Mouse (Mus musculus) activated CD4-positive, CD25-positive, alpha-beta regulatory T cell, adult 4 months (primary cell): ENCODE measurements around the gene Parp9. TPM values are rescaled to one million over a fixed set of nuclear protein-coding genes. Genes with fewer than 3 reads are reported as not detected.
"Not testable (repeated sequence)": the region's sequence is repeated elsewhere in the genome, so short reads cannot be mapped to it uniquely, and the experiment has no call there.

Experiments used
- ATAC-seq: one replicate; pipeline ENCODE4 v1.8.0; 2017
- polyA plus RNA-seq, 2 experiments: library from polyadenylated mRNA; unstranded; fragments of 100-300 nt; shearing (Covaris generic); gene quantifications; one replicate each; pipeline ENCODE4 v1.2.1; 2017

Gene Parp9
- polyA plus RNA-seq, 2 experiments from 2014 or later, result 83.1 to 86.9 TPM

DNA sequence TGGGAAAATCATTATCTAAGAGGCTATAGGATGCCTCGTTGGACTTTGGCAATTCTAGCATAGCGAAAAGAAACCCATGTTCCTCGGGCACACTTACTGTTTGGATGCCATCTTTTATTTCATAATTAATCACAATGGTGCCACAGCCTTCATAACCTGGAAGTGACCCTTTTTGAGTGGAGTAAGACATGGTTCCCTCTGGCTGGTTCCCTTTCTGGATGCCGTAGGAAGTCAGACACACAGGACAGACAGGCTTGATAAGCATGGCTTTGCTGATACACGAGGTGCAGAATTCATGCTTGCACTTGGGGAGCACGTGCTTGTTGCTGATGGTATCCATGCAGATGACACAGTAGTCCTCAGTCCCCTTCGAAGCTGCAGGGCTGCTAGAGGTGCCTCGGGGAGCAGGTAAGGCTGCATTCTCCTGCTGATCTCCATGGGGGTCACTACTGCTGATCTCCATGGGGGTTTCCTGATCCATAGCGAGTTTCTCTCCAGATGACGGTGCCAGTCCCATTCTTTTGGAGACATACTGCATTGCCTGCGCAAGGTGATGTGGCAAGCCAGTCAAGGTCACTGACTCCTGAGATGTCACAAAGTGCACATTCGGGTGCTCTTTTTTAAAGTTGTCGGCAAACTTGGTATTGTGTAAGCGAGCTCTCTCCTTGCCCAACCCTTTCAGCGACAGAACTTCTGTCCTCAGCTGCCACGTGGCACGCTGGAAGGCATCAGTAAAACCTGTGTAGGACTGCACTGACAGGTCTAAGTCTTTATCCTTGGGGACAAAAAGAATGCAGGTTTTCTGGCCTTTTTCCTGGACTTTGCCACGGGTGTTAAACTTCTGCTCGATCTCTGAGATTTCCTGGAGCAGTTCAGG lies 5.9 kb upstream of the Parp9 start:
- no peak for ATAC-seq

DNA sequence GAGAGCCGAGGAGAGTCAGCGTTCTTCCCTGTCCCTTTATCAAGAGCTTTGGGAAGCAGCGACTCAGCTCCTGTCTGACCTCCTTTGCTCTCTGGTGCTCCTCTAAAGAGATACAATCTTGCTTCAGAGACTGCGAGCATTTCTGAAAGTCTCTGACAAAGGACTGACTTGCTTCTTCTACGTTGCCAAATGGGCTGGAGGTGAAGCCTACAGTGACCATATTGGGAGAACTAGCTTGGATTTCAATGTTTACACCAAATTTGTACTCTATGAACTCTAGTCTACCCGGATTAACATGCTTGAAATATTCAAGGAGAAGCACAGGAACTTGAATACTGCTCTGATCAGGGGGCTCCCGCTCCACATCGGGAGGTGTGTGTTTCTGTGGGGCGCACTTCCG lies 5.1 kb upstream of the Parp9 start:
- no peak for ATAC-seq

DNA sequence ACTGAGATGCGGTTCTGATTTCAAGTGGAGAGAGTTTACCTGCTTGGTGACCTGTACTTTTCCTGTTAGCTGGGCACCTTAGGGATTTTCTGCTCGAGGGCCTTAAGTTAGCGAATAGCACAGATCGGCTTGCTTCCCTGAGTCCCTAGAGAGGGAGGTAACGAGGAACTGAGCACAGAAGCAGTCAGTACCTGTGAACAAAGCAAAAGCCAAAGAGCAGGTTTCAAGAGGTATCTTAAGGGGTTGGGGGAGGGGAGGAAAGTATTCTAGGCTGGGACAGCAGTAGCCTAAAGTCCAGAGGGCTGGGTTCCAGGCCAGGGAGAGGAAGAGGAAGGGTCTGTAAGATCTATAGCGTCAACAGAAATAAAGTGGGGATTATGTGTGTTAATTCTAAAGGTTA lies 991 bp downstream of the Parp9 start:
- ATAC-seq, result peak; percentile 3

DNA sequence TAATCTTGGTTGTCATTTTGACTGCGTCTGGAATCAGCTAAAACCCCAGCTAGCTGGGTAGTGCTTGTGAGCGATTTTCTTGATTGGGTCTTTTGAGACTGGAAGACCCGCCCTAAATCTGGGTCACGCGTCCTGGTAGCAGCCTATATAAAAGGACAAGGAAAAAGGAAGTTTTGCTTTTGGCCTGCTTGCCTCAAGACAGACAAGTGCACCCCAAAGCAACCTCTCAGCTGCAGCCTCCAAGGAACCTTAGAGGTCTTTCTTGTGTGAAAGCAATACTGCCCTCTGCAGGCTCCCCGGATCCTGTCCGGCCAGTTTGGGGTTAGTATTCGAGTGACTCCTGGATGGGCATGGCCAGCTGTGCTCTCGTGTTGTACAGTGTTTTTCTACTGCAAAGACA lies 1.4 kb downstream of the Parp9 start:
- ATAC-seq, result peak; percentile 81

DNA sequence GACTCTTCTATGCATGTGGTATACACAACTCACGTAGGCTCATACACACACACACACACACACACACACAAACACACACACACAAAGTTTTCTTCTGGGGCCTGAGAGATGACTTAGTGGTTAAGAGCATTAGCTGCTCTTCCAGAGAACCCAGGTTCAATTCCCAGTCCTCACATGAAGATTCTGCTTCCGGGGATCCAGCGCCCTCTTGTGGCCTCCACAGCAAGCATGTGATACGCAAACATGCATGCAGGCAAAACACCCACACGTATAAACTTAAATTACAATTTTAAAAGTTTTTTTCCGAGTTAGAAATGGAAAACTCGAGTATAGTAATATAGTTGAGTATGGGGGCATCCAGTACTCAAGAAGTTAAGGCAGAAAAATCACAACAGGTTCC lies 3.1 kb downstream of the Parp9 start:
- ATAC-seq, result no peak

DNA sequence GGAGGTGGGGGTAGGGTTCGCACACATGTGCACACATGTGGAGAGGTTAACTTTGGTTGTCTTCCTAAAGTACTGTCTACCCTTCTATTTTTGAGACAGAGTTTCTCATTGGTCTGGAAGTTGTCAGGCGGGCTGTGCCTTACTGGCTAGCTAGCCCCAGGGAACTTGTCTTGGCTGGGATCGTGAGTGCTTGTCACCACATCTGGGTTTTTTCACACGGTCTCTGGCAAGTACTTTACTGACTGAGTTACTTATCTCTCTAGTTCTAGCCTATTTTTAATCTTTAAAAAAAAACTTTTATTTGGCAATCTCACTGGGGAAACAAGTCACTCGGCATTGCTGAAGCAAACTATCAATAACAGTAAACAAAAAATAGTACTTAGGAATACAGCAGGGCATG lies 11.0 kb downstream of the Parp9 start:
- ATAC-seq, result no peak

DNA sequence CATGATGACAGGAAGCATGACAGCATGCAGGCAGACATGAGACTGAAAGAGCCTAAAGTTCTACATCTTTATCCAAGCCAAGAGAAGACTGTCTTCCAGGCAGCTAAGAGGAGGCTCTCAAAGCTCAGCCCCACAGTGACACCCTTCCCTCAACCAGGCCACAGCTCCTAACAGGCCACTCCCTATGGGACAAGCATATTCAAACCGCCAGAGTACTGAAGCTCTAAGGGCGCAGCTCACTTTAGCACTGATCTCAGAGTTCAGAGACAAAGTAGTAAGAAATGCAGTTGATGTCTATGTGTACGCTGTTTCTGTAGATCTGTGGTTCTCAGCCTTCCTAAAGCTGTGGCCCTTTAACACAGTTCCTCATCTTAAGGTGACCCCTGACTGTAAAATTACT lies 12.9 kb downstream of the Parp9 start:
- no peak for ATAC-seq

DNA sequence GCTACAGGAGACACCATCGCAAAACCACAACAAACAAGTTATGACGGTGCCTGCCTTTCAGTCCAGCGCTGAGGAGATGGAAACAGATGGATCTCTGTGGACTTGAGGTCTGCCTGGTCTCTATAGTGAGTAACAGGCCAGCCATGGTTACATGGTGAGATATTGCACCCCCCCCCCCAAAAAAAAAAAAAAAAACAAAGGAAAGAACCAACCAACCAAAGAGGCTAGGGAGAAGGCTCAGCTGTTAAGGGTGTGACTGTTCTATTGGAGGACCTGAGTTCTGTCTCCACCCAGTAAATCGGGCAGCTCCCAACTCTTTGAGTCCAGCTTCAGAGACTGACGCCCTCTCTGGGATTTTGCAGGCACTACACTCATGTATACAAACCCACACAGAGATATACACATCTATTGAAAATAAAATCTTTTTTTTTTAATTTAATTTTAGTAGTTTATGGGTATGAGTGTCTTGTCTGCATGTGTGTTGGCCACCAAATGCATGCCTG lies 14.4 kb downstream of the Parp9 start:
- ATAC-seq, result no peak

DNA sequence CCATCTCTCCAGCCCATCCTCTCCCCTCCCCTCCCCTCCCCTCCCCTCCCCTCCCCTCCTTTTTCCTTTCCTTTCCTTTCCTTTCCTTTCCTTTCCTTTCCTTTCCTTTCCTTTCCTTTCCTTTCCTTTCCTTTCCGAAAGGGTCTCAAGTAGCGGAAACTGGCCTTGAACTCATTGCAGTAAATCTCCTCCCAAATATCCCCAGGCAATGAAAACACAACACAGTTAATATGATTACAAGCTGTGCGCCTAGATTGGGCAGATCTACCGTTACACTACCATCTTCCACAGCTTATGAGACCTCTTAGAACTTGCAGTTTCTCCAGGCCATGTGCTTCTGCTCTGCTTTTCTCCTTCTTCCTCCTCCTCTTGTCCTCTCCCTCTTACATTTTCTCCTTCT lies 27.7 kb downstream of the Parp9 start:
- ATAC-seq, result not testable (repeated sequence)

DNA sequence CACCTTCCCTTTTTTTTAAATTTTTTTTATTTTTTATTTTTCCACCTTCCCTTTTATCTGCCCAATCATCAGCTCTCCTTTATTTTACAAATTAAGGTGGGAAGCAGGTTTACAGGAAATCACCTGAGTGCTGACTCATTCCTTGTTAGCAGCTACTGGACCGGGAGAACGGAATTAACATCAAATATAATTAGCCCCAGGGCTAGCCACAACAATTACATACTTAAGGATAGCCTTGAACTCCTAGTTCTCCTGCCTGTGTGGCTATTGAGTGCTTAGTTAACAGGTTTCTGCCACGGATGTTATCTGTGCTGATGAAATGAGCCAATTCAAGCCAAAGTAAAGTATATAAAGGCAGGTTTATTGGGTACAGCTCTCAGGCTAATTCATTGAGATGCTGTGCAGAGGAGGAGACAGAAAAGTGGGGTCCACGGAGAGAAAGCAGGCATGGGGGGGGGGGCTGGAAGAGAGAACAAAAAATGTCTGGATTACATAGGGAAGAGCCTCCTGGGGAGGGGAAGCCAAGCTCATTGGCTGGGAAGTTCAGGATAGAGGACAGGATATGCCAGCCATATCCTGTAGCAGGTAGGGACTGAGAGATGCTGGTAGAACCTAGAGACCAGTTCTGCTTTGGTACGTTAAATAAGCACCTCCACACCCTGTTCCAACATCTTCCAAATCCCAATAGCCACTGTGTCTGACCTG lies 28.3 kb downstream of the Parp9 start:
- no peak for ATAC-seq

DNA sequence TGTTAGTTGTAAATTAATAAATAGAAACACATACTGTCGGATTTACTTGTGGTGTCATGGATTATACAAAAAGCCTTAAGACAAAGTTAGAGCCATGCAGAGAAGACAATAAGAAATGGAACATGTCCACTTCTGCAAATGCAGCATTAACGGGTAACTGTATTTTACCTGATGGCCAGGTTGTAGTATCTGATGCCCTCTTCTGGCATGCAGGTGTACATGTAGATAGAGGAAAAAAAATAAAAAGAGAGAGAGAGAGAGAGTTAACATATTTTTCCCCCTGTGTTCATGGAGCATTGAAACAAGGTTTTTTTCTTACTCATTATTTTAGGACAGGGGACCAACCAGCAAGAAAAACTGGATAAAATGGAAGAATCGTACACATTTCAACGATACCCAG lies 29.0 kb downstream of the Parp9 start:
- no peak for ATAC-seq

DNA sequence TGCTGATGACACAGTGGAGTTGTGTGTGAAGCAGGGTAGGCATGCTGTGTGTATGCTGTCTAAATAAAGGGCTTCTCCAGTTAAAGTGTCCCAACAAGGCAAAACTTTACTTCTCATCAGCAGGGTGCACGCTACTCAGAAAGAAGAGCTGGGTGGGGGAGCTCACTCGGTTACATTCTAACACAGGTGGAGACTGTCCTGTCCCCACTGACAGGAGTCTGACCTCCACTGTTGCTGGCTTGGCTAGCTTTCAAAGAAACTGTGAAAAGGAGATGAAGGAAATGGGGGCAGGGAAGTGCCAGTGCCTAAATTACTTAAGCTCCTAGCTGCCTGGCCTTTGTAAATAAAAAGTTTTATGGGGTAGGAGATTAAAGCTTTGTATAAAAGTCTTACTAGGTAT lies 29.9 kb downstream of the Parp9 start:
- no peak for ATAC-seq

DNA sequence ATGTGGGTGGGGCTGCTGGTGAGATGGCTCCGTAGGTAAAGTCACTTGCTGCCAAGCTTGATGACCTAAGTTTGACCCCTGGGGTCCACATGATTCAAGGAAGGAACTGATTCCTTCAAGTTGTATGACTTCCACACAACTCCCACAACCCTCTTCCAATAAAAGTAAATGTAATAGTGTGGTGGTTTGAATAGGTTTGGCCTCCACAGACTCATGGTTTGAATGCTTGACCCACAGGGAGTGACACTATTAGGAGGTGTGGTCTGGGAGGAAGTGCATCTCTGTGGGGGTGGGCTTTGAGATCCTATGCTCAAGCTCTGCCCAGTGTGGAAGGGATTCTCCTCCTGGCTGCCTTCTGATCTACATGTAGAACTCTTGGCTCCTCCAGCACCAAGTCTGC lies 35.8 kb downstream of the Parp9 start:
- no peak for ATAC-seq

DNA sequence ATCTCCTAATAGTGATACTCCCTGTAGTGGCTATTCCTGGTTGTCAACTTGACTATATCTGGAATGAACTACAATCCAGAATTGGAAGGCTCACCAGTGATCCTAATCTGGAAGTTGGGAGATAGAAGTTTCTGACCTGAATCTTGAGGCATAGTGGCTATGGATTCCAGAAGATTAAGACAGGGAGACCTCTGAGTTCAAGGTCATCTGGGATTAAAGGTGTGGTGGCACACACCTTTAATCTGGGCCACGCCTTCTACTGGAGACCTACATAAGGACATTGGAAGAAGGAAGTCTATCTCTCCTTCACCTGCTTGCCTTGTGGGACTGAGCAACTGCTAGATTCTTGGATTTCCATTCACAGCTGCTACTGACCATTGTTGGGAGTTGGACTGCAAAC lies 40.2 kb downstream of the Parp9 start, which contains the start of gene Kpna1:
Gene Kpna1 (plus strand): TSS at position 301 of the 400 bp plus-strand sequence.
- ATAC-seq, result not testable (repeated sequence)

DNA sequence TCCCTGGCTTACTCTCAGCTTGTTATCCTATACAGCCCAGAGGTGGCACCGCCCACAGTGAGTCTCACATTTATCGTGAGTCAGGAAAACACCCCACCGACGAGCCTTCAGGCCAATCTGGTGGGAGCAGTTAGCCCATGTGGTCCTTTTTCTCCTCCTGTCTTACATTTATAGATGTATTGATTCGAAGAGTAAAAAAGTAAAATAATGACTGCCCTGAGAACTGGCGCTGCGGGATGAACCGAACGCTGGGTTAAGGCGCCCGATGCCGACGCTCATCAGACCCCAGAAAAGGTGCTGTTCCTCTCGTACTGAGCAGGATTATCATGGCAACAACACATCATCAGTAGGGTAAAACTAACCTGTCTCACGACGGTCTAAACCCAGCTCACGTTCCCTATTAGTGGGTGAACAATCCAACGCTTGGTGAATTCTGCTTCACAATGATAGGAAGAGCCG lies 43.1 kb downstream of the Parp9 start:
- peak; percentile 53 for ATAC-seq

DNA sequence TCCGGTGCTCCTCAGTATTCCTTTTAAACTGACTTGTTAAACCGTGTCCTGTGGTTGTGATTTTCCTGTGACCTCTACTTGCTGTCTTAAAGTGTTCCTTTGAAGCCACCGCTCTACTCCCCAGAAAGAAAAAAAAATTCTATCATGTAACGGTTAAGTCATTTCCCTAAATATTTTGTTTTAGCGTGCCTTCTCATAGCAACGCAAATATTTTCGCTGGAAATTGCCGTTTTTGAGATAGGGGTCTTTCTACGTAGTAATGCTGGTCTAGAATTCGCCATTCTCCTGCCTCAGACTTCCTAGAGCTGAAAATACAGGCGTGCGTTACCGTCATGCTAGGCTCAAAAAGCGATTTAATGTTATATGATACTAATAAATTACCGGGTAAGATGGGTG lies 44.2 kb downstream of the Parp9 start:
- ATAC-seq, result peak; percentile 0

DNA sequence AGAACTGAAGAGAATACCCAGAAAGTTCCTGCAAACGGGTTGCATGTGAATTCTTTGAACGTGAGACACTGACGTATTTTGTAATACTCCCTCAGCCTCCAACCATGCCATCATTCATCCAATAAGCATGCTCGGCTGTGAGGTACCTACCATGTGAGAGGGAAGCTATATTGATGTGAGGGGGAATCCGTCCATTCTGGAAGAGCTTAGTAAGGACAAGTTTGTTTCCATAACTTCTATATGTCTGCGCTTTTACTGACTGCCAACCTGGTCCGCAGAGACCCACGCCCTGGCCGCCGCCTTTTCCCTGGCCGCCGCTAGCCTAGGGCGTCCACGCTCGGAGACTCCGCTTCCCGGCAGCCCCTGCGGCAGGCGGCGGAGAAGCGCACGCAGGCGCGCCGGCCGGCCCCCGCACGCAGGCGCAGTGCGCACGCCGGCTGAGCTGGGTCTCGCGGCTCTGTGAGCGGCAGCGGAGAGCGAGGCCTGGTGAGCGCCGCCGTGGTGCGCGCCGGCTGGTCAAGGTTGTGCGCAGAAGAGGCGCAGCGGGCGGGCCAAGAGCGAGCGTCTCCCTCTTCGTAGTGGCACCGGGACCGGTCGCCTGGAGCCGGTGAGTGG lies 44.7 kb downstream of the Parp9 start:
- ATAC-seq, result peak; percentile 82

DNA sequence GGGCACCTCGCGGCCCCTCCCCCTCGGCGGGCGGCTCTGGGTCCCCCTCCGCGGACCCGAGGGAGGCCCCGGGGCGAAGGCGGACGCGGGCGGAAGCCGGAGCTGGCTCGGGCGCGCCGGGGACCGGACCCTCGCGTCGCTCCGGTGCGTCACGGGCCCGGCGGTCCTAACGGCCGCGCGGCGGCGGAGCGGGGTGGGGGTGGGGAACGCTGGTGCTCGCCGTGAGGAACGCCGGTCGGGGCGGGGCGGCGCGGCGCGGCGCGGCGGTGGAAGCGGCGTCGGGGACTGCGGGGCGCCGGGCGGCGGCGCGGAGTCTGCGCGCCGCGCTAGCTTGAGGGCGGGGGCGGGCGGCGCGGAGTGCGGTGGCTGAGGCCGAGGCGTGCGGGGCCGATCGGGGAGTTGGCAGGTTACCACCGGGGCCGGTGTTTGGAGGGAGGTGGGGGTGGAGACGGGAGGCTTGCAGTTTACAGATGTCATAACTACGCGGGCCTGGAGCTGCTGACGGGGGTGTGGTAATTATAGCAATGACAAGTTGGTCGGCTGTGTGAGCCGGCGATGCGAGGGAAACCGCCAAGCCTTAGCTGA lies 45.3 kb downstream of the Parp9 start:
- peak; percentile 49 for ATAC-seq

DNA sequence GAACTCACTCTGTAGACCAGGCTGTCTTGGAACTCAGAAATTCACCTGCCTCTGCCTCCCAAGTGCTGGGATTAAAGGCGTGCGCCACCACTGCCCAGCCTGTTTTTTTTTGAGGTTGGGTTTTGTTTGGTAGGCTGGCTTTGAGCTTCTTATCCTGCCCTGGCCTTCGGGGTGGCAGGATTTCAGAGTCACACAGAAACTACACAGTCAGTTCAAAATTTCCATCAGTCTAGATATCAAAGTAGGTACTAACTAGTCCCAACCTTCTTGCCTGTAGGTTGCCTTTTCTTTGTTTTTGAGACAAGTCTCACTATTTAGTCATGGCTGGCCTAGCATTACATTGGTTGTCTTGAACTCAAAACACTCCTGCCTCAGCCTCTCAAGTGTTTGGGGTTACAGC lies 46.2 kb downstream of the Parp9 start:
- no peak for ATAC-seq

DNA sequence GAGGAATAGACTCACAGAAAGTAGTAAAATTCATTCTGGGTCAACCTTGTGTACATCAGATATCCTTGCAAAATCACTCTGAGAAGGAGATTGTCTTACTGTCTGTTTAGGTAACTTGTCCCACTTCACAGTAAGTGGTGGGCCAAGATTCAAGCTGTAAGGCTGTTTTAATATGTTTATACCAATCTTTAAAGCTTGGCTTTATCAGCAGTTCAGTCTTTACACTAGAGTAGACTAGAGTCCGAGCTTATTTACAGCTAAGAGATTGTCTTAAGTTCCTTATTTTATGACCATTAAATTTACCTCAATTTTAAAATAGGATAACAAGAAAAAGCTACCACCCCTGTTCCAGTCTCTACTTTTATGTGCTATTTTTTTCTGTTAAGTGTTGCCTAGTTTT lies 49.7 kb downstream of the Parp9 start:
- ATAC-seq, result no peak

DNA sequence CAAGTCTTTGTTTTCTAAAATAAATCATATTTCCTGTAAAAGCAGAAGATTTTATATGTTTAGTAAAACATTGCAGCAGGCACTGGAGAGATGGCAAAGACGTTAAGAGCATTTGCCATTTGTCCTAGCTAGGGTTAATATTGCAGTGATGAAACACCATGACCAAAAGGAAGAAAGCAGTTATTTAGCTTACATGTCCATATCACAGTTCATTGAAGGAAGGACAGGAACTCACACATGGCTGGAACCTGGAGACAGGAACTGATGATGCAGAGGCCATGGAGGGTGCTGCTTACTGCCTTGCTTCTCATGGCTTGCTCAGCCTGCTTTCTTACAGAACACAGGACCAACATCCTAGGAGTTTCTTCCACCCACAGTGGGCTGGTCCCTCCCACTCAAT lies 54.1 kb downstream of the Parp9 start:
- no peak for ATAC-seq

DNA sequence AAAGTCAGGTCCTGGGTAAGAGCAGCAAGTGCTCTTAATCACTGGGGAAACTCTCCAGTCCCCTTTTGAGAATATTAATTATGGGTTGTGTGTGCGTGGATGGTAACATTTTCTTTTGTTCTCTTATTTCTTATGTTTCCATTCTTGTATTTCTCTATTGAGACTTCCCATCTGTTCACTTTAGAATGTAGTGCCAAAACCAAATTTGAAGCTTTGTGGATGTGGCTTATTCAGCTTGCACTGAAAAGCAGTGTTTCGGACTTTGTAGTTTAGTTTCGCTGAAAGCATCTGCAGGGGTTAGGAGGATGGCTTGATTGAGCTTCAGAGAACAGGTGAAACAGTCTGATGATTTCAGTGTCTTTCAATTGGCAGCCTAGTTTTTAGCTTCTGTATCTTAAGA lies 55.0 kb downstream of the Parp9 start:
- ATAC-seq, result no peak

DNA sequence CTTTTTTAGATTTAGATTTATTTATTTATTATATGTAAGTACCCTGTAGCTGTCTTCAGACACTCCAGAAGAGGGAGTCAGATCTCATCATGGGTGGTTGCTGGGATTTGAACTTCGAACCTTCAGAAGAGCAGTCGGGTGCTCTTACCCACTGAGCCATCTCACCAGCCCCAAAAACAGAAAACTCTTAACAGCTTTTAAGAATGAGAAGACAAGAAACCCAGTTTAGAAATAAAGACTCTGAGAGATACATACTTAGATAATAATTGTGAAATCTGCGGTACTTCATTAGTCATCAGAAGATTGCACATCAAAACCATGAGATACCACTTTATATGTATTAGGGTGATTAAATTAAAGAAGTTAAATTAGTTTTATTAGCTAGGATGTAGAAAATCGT lies 60.6 kb downstream of the Parp9 start:
- not testable (repeated sequence) for ATAC-seq
